Mouse (Mus musculus): ENCODE results near the gene Hic1. TPM values are rescaled to one million over a fixed set of nuclear protein-coding genes. Genes with fewer than 3 reads are reported as not detected.
A peak's percentile ranks its signal among the peaks of the same experiment; 100 is the strongest.
"Not testable (repeated sequence)": the region's sequence is repeated elsewhere in the genome, so short reads cannot be mapped to it uniquely, and the experiment has no call there.

The Hic1 gene
- polyA plus RNA-seq, 1 experiment = not detected

- H3K27ac ChIP-seq (ENCODE audit: insufficient read depth, low read depth, low read length) = 0 out of 2 replicates have a peak within 1 kb of the TSS, but pooled peaks have one; percentile 24
Observed at GRCm38 (mm10) chr11:75178672-75179208, 9.4 kb upstream of the Hic1 start, which contains the start of gene Ovca2. Gene Ovca2, minus strand, starts transcription at chr11:75178835.

GRCm38 (mm10) chr11:75178011-75178410 is 8.7 kb upstream of the Hic1 start:
- Histone ChIP-seq H3K27ac (ENCODE audit: insufficient read depth, low read depth, low read length) (no peak overlapping the region), H3K4me1 (ENCODE audit: control insufficient read depth, insufficient read depth, low read length) (peaks cover 9% of the 10 kb centered on the region), H3K4me3 (ENCODE audit: insufficient read depth, low read length) (peak overlapping the region; percentile 90)
- TF ChIP-seq POLR2A (IDR thresholded peaks at IDR 0.05; ENCODE audit: borderline replicate concordance, low read depth, low read length) = no peak
- TF ChIP-seq CTCF (IDR thresholded peaks at IDR 0.05; ENCODE audit: low read depth, low read length) = no peak

More at GRCm38 (mm10) chr11:75178672-75179208, 9.4 kb upstream of the Hic1 start, which contains the start of gene Ovca2:
- TF ChIP-seq POLR2A (IDR thresholded peaks at IDR 0.05; ENCODE audit: borderline replicate concordance, low read depth, low read length) = no peak
- TF ChIP-seq CTCF (IDR thresholded peaks at IDR 0.05; ENCODE audit: low read depth, low read length) = peak; percentile 91
- Histone ChIP-seq H3K4me1 (ENCODE audit: control insufficient read depth, insufficient read depth, low read length) (peaks cover 7% of the 10 kb centered on the region), H3K4me3 (ENCODE audit: insufficient read depth, low read length) (peak within 1 kb of the TSS; percentile 90)

GRCm38 (mm10) chr11:75174574-75174973 is 5.3 kb upstream of the Hic1 start:
- peaks cover 12% of the 10 kb centered on the region for H3K4me1 ChIP-seq (ENCODE audit: control insufficient read depth, insufficient read depth, low read length)
- not testable (repeated sequence) for H3K4me3 ChIP-seq (ENCODE audit: insufficient read depth, low read length); H3K27ac ChIP-seq (ENCODE audit: insufficient read depth, low read depth, low read length)

GRCm38 (mm10) chr11:75173799-75174165 is 4.5 kb upstream of the Hic1 start:
- H3K27ac ChIP-seq (ENCODE audit: insufficient read depth, low read depth, low read length) = no peak overlapping the region
- H3K4me1 ChIP-seq (ENCODE audit: control insufficient read depth, insufficient read depth, low read length) = peaks cover 15% of the 10 kb centered on the region
- TF ChIP-seq POLR2A (IDR thresholded peaks at IDR 0.05; ENCODE audit: borderline replicate concordance, low read depth, low read length) (no peak), CTCF (IDR thresholded peaks at IDR 0.05; ENCODE audit: low read depth, low read length) (no peak)
- peak overlapping the region; percentile 74 for H3K4me3 ChIP-seq (ENCODE audit: insufficient read depth, low read length)

GRCm38 (mm10) chr11:75173095-75173798 is 3.9 kb upstream of the Hic1 start:
- TF ChIP-seq POLR2A (IDR thresholded peaks at IDR 0.05; ENCODE audit: borderline replicate concordance, low read depth, low read length) = no peak
- TF ChIP-seq CTCF (IDR thresholded peaks at IDR 0.05; ENCODE audit: low read depth, low read length) = no peak
- Histone ChIP-seq H3K27ac (ENCODE audit: insufficient read depth, low read depth, low read length) (no peak overlapping the region), H3K4me3 (ENCODE audit: insufficient read depth, low read length) (peak overlapping the region; percentile 74), H3K4me1 (ENCODE audit: control insufficient read depth, insufficient read depth, low read length) (peaks cover 15% of the 10 kb centered on the region)

- peak overlapping the region; percentile 74 for H3K4me3 ChIP-seq (ENCODE audit: insufficient read depth, low read length)
- H3K27ac ChIP-seq (ENCODE audit: insufficient read depth, low read depth, low read length) = no peak overlapping the region
- TF ChIP-seq POLR2A (IDR thresholded peaks at IDR 0.05; ENCODE audit: borderline replicate concordance, low read depth, low read length) (no peak), CTCF (IDR thresholded peaks at IDR 0.05; ENCODE audit: low read depth, low read length) (no peak)
- peaks cover 11% of the 10 kb centered on the region; the same call in 1 of the 2 replicates for H3K4me1 ChIP-seq (ENCODE audit: control insufficient read depth, insufficient read depth, low read length)
Observed at GRCm38 (mm10) chr11:75172151-75173094, 3.1 kb upstream of the Hic1 start.

- TF ChIP-seq CTCF (IDR thresholded peaks at IDR 0.05; ENCODE audit: low read depth, low read length) = no peak
- TF ChIP-seq POLR2A (IDR thresholded peaks at IDR 0.05; ENCODE audit: borderline replicate concordance, low read depth, low read length) = no peak
- Histone ChIP-seq H3K4me1 (ENCODE audit: control insufficient read depth, insufficient read depth, low read length) (peaks cover 11% of the 10 kb centered on the region; the same call in 1 of the 2 replicates), H3K27ac (ENCODE audit: insufficient read depth, low read depth, low read length) (no peak overlapping the region), H3K4me3 (ENCODE audit: insufficient read depth, low read length) (no peak overlapping the region)
Observed at GRCm38 (mm10) chr11:75171186-75171865, 2.0 kb upstream of the Hic1 start.

- peaks cover 11% of the 10 kb centered on the region; the same call in 1 of the 2 replicates for H3K4me1 ChIP-seq (ENCODE audit: control insufficient read depth, insufficient read depth, low read length)
Observed at GRCm38 (mm10) chr11:75170136-75170751, 925 bp upstream of the Hic1 start.

More at GRCm38 (mm10) chr11:75170136-75170751, 925 bp upstream of the Hic1 start:
- Histone ChIP-seq H3K27ac (ENCODE audit: insufficient read depth, low read depth, low read length) (no peak overlapping the region), H3K4me3 (ENCODE audit: insufficient read depth, low read length) (peak overlapping the region; percentile 32)
- no peak for TF ChIP-seq POLR2A (IDR thresholded peaks at IDR 0.05; ENCODE audit: borderline replicate concordance, low read depth, low read length)
- peak; percentile 75; the same call in 1 of the 2 replicates for TF ChIP-seq CTCF (IDR thresholded peaks at IDR 0.05; ENCODE audit: low read depth, low read length)
